26 mouse cellular contexts compared by ENCODE assay signal in the genomic region with DNA sequence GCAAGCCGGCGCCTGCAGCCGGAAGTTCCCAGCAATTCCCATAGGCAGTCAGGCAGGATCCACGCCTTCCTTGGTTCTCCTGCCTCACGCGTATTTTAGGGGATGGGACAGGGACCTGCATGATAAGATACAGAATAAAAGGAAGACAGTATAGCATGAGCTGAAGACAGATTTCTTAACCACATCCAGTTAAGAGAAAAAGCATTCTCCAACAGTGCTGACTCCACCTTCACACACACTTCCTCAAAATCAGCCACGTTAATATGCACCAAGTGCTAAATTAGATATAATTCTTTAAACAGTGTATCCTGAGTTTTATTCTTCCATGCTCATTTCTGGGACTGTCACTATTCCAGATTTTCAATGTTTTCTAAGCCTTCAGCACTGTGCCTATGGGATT.
"Had no signal": no experiment of that assay in that cellular context is flagged by ENCODE, and none has a peak within 500 bp of the region (broad histone marks: within the 10 kb centered on the region; RNA-seq: fewer than 3 reads in every experiment).

No protein-coding gene starts in this region.

- H3K4me3 ChIP-seq: kidney, embryonic 15.5 days; limb, embryonic 10.5 days; limb, embryonic 13.5 days; liver, embryonic 12.5 days; liver, embryonic 15.5 days; lung, embryonic 15.5 days; megakaryocyte, embryonic 14.5 days; midbrain, embryonic 10.5 days; neural tube, embryonic 12.5 days; neural tube, embryonic 15.5 days; stomach, embryonic 15.5 days had no signal

- DNase-seq: kidney, adult 8-10 months; kidney, postnatal 10 days; kidney, postnatal 4 days; layer of hippocampus, adult 9-11 months; layer of hippocampus, postnatal 36 days; liver; lung, adult 18-20 months; lung, postnatal 10 days; lung, postnatal 36 days; midbrain, embryonic 14.5 days; retina, postnatal 1 day; right cerebral cortex, postnatal 25 days; spleen, adult 18-20 months; thymus, postnatal 25 days had no signal

- H3K27ac ChIP-seq: kidney, embryonic 15.5 days; limb, embryonic 10.5 days; limb, embryonic 13.5 days; liver, embryonic 12.5 days; liver, embryonic 15.5 days; lung, embryonic 15.5 days; midbrain, embryonic 10.5 days; neural tube, embryonic 12.5 days; neural tube, embryonic 15.5 days; stomach, embryonic 15.5 days had no signal

- ATAC-seq: intestine, postnatal 0 days; liver, embryonic 12.5 days had no signal

- H3K4me1 ChIP-seq: kidney, embryonic 15.5 days; limb, embryonic 10.5 days; liver, embryonic 12.5 days; liver, embryonic 15.5 days; lung, embryonic 15.5 days; midbrain, embryonic 10.5 days; neural tube, embryonic 12.5 days; neural tube, embryonic 15.5 days; stomach, embryonic 15.5 days had no signal
